Mouse (Mus musculus): Measurements from ENCODE around the gene Mfap1b. TPM values are rescaled to one million over a fixed set of nuclear protein-coding genes. Genes with fewer than 3 reads are reported as not detected.

Gene Mfap1b
- 45.5 TPM for total RNA-seq (2023)

GRCm38 (mm10) chr2:121473301-121474179 is at the start of gene Mfap1b:
TSS of gene Mfap1b (minus strand) at chr2:121474067.

DNA sequence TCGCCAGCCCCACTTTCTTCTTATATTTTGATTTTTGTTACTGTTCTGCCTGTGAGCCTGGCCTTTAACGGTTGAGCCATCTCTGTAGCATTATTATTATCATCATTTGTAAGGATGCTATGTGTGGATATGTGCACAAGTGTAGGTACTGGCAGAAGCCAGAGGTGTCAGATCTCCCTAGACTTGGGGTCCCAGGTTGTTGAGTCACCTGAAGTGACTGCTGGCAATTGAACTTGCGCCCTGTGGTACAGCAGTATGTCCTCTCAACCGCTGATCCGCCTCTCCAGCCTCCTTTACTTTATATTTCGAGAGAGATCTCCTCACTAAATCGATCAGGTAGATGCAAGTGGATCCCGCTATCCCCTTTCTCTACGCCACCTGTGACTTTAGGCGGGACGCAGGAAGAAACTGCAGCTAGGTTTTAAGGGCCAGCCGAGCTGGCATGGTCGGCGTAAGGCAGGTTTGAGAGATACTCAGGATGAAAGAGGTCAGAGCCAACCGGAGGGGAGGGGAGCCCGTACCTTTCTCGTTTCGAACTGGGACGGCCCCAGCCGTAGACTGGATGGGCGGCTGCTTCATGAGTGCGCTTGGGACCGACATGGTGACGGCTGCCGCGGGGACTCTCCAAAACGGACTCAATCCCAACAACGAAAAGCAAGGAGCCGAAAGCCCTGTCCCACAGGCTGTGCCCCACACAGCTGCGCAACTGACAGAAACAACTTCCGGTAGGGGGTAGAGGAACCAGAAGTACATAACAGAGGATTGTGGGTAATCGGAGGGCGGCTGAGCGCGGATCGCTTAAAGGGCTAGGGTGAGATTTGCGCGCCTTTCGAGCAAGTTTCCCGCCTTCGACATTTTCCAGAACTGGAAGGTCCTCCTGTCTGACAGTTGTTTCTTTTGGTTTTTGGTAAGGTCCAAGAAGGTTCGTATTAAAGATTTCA is 32.3 kb upstream of the Mfap1b start, which contains the start of the genes Mfap1a and Wdr76:
Gene Mfap1a, minus strand, starts transcription at position 724 of the 941 bp plus-strand sequence.
Gene Wdr76, plus strand, starts transcription at position 782 of the 941 bp plus-strand sequence.

DNA sequence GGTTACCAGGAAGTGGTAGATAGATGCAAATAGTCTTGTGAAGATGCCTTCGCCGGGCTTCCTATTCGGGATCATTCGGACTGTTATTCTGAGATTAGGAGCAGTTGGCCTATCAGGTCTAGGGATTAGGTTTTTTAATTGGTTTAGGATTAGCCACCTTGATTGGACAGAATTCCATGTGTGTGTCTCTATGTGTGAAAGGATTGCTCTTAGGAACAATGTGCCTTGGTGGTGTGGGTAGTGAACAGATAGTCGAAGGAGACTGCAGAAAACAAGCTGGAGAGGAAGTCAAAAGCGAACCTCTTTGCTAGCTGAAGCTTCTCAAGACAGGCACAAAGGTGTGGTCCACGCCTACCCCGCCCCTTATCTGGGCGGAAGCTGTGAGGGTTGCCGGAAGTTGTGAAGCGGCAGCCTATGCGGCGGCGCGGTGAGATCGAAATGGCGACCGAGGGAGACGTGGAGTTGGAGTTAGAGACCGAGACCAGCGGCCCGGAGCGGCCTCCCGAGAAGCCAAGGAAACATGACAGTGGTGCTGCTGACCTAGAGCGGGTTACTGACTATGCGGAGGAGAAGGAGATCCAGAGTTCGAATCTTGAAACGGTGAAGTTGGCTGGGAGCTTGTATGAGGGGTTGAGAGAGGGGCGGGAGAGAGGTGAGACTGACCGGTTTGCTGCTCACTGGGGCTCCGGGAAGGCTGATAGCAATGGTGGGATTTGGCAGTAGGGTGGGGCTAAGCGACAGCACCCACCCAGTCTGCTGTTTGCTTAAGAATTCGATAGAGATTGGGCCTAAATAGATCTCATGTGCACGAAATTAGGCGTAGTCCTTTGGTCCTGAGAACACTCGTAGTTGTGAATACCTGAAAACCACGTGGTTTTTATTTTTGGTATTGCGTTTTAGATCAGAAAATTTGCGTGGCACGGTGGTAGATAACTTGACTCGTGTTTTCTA is 16.9 kb downstream of the Mfap1b start, which contains the start of gene Serinc4:
Gene Serinc4, minus strand, starts transcription at position 90 of the 951 bp plus-strand sequence.

DNA sequence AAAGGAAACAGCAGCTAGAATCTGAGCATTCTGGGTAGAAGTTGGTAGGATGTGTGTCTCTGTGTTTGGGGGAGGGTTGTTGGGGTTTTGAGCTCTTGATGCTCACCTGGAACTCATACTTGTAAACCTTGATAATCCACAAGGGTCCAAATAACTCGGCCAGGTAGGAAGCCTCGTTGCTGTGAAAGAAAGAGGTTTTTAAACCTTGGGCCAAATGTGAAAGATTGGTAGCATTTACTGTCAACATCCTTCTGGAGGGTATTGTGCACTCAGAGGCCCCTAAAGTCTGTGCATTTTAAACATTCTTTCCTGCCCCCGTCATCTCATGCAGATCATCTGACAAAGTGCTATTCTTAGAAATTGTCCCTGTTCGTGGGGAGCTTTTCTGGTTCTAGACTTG is 20.9 kb downstream of the Mfap1b start, which contains the start of gene Hypk:
Gene Hypk, plus strand, starts transcription at position 301 of the 400 bp plus-strand sequence.

GRCm38 (mm10) chr2:121448739-121449535 is 24.9 kb downstream of the Mfap1b start, which contains the start of gene Serf2:
TSS of gene Serf2 (plus strand) at chr2:121449195.

GRCm38 (mm10) chr2:121444178-121444577 is 29.7 kb downstream of the Mfap1b start, which contains the start of gene Ell3:
TSS of gene Ell3 (minus strand) at chr2:121444278.

GRCm38 (mm10) chr2:121413387-121414042 is 60.4 kb downstream of the Mfap1b start, which contains the start of the genes Pdia3 and Catsper2:
TSS of gene Pdia3 (plus strand) at chr2:121413775.
TSS of gene Catsper2 (minus strand) at chr2:121413792.

Other genes starting within 250 kb of the Mfap1b start
- gene Trp53bp1, start 202.7 kb downstream of the Mfap1b start, total RNA-seq (2023), result 82.7 TPM
- gene Map1a, start 184.5 kb downstream of the Mfap1b start, total RNA-seq (2023), result 0.12 TPM
- 18.4 TPM for gene Ppip5k1, start 118.7 kb downstream of the Mfap1b start, total RNA-seq (2023)
- not detected for gene Ckmt1, start 116.4 kb downstream of the Mfap1b start, total RNA-seq (2023)
- 1.8 TPM for gene Strc, start 86.9 kb downstream of the Mfap1b start, total RNA-seq (2023)
- 162 TPM for gene Pdia3, start 60.3 kb downstream of the Mfap1b start, total RNA-seq (2023)
- 2.0 TPM for gene Catsper2, start 60.3 kb downstream of the Mfap1b start, total RNA-seq (2023)
- 2.7 TPM for gene Ell3, start 29.8 kb downstream of the Mfap1b start, total RNA-seq (2023)
- 310 TPM for gene Serf2, start 24.9 kb downstream of the Mfap1b start, total RNA-seq (2023)
- gene Hypk, start 20.8 kb downstream of the Mfap1b start, total RNA-seq (2023), result 42.8 TPM
- gene Serinc4, start 17.3 kb downstream of the Mfap1b start, total RNA-seq (2023), result 0.80 TPM
- gene Mfap1a, start 32.6 kb upstream of the Mfap1b start, total RNA-seq (2023), result 41.6 TPM
- 14.4 TPM for gene Wdr76, start 32.7 kb upstream of the Mfap1b start, total RNA-seq (2023)

Data from CD4-positive naive resting alpha-beta T cell, adult 57 days (primary cell).